Mouse (Mus musculus): ENCODE results near the gene Sphk2.

Gene Sphk2

GRCm38 (mm10) chr7:45717918-45718297 lies at the start of gene Sphk2:
TSS of gene Sphk2 (minus strand) at chr7:45718002.
- peak; percentile 99 for DNase-seq (ENCODE audit: extremely low spot score, low read depth, low spot score)

- DNase-seq (ENCODE audit: extremely low spot score, low read depth, low spot score), result no peak
Observed at GRCm38 (mm10) chr7:45767500-45767899, 49.7 kb upstream of the Sphk2 start.

GRCm38 (mm10) chr7:45766764-45767163 lies 49.0 kb upstream of the Sphk2 start:
- DNase-seq (ENCODE audit: extremely low spot score, low read depth, low spot score), result no peak

- no peak for DNase-seq (ENCODE audit: extremely low spot score, low read depth, low spot score)
Observed at GRCm38 (mm10) chr7:45765995-45766394, 48.2 kb upstream of the Sphk2 start.

GRCm38 (mm10) chr7:45760151-45760550 lies 42.3 kb upstream of the Sphk2 start:
- DNase-seq (ENCODE audit: extremely low spot score, low read depth, low spot score), result no peak

- DNase-seq (ENCODE audit: extremely low spot score, low read depth, low spot score), result no peak
Observed at GRCm38 (mm10) chr7:45759400-45759799, 41.6 kb upstream of the Sphk2 start.

GRCm38 (mm10) chr7:45755703-45756102 lies 37.9 kb upstream of the Sphk2 start:
- DNase-seq (ENCODE audit: extremely low spot score, low read depth, low spot score), result no peak

GRCm38 (mm10) chr7:45750162-45750561 lies 32.4 kb upstream of the Sphk2 start:
- no peak for DNase-seq (ENCODE audit: extremely low spot score, low read depth, low spot score)

- no peak for DNase-seq (ENCODE audit: extremely low spot score, low read depth, low spot score)
Observed at GRCm38 (mm10) chr7:45749401-45749800, 31.6 kb upstream of the Sphk2 start.

- DNase-seq (ENCODE audit: extremely low spot score, low read depth, low spot score), result no peak
Observed at GRCm38 (mm10) chr7:45748110-45748509, 30.3 kb upstream of the Sphk2 start.

GRCm38 (mm10) chr7:45747450-45747849 lies 29.6 kb upstream of the Sphk2 start:
- no peak for DNase-seq (ENCODE audit: extremely low spot score, low read depth, low spot score)

GRCm38 (mm10) chr7:45746518-45746917 lies 28.7 kb upstream of the Sphk2 start:
- no peak for DNase-seq (ENCODE audit: extremely low spot score, low read depth, low spot score)

- DNase-seq (ENCODE audit: extremely low spot score, low read depth, low spot score), result peak; percentile 61
Observed at GRCm38 (mm10) chr7:45744387-45744786, 26.6 kb upstream of the Sphk2 start.

GRCm38 (mm10) chr7:45742338-45742737 lies 24.5 kb upstream of the Sphk2 start:
- DNase-seq (ENCODE audit: extremely low spot score, low read depth, low spot score), result no peak

- no peak for DNase-seq (ENCODE audit: extremely low spot score, low read depth, low spot score)
Observed at GRCm38 (mm10) chr7:45741777-45742176, 24.0 kb upstream of the Sphk2 start.

- no peak for DNase-seq (ENCODE audit: extremely low spot score, low read depth, low spot score)
Observed at GRCm38 (mm10) chr7:45741308-45741707, 23.5 kb upstream of the Sphk2 start.

- no peak for DNase-seq (ENCODE audit: extremely low spot score, low read depth, low spot score)
Observed at GRCm38 (mm10) chr7:45739820-45740219, 22.0 kb upstream of the Sphk2 start.

- no peak for DNase-seq (ENCODE audit: extremely low spot score, low read depth, low spot score)
Observed at GRCm38 (mm10) chr7:45739162-45739763, 21.5 kb upstream of the Sphk2 start.

GRCm38 (mm10) chr7:45733477-45733876 lies 15.7 kb upstream of the Sphk2 start:
- no peak for DNase-seq (ENCODE audit: extremely low spot score, low read depth, low spot score)

- no peak for DNase-seq (ENCODE audit: extremely low spot score, low read depth, low spot score)
Observed at GRCm38 (mm10) chr7:45730727-45731431, 13.1 kb upstream of the Sphk2 start.

GRCm38 (mm10) chr7:45727625-45728024 lies 9.8 kb upstream of the Sphk2 start:
- no peak for DNase-seq (ENCODE audit: extremely low spot score, low read depth, low spot score)

GRCm38 (mm10) chr7:45726419-45726818 lies 8.6 kb upstream of the Sphk2 start:
- no peak for DNase-seq (ENCODE audit: extremely low spot score, low read depth, low spot score)

- no peak for DNase-seq (ENCODE audit: extremely low spot score, low read depth, low spot score)
Observed at GRCm38 (mm10) chr7:45725713-45726112, 7.9 kb upstream of the Sphk2 start, which contains the start of gene Spaca4. TSS of gene Spaca4 (minus strand) at chr7:45725813.

Measured in hindlimb bud, embryonic 11.5 days (tissue).